Mouse (Mus musculus) bone marrow macrophage, adult 2 months (primary cell): ENCODE data around the gene Acap3. TPM values are rescaled to one million over a fixed set of nuclear protein-coding genes. Genes with fewer than 3 reads are reported as not detected.

Experiments used
- H3K27ac ChIP-seq: 2 replicates; pipeline ENCODE4 v1.5.1; 2012; ENCODE audit warnings: low read depth, low read length; ENCODE audit not compliant: insufficient read depth
- H3K4me1 ChIP-seq: 2 replicates; pipeline ENCODE4 v1.6.1; 2012; ENCODE audit warnings: low read length; ENCODE audit not compliant: control insufficient read depth, insufficient read depth
- H3K4me3 ChIP-seq: 2 replicates; pipeline ENCODE4 v1.5.1; 2012; ENCODE audit warnings: mild to moderate bottlenecking, low read length, moderate library complexity; ENCODE audit not compliant: insufficient read depth
- CTCF ChIP-seq: IDR thresholded peaks from 2 replicates; pipeline ENCODE4 v1.5.1; 2012; ENCODE audit warnings: low read depth, mild to moderate bottlenecking, low read length, moderate library complexity
- POLR2A ChIP-seq: IDR thresholded peaks from 2 replicates; pipeline ENCODE4 v1.6.1; 2012; ENCODE audit warnings: mild to moderate bottlenecking, low read depth, low read length, borderline replicate concordance
- polyA plus RNA-seq: library from polyadenylated mRNA; stranded (reverse); fragments of >200 nt; gene quantifications from 2 replicates; pipeline ENCODE4 v1.2.4, GENCODE M21; 2012; ENCODE audit not compliant: missing spikeins, insufficient read depth, insufficient read length

The Acap3 gene
- polyA plus RNA-seq, 1 experiment: 18.1 TPM

GRCm38 (mm10) chr4:155895216-155895615 lies 3.6 kb downstream of the Acap3 start:
- no peak overlapping the region for H3K27ac ChIP-seq
- no peak for TF ChIP-seq POLR2A
- no peak overlapping the region for H3K4me3 ChIP-seq
- peaks cover 30% of the 10 kb centered on the region for H3K4me1 ChIP-seq

GRCm38 (mm10) chr4:155895826-155896225 lies 4.2 kb downstream of the Acap3 start:
- Histone ChIP-seq H3K27ac (no peak overlapping the region), H3K4me3 (no peak overlapping the region), H3K4me1 (peaks cover 30% of the 10 kb centered on the region)
- TF ChIP-seq CTCF (no peak), POLR2A (no peak)

- Histone ChIP-seq H3K4me3 (no peak overlapping the region), H3K27ac (no peak overlapping the region), H3K4me1 (peaks cover 33% of the 10 kb centered on the region)
- TF ChIP-seq CTCF (no peak), POLR2A (no peak)
Observed at GRCm38 (mm10) chr4:155896461-155896860, 4.8 kb downstream of the Acap3 start.

GRCm38 (mm10) chr4:155898318-155898717 lies 6.7 kb downstream of the Acap3 start:
- peaks cover 30% of the 10 kb centered on the region for H3K4me1 ChIP-seq
- no peak overlapping the region for H3K27ac ChIP-seq
- TF ChIP-seq POLR2A: no peak
- no peak for TF ChIP-seq CTCF
- H3K4me3 ChIP-seq: no peak overlapping the region

- Histone ChIP-seq H3K27ac (no peak overlapping the region), H3K4me3 (no peak overlapping the region), H3K4me1 (peaks cover 21% of the 10 kb centered on the region)
- no peak for TF ChIP-seq POLR2A
- no peak for TF ChIP-seq CTCF
Observed at GRCm38 (mm10) chr4:155899355-155899754, 7.7 kb downstream of the Acap3 start.

DNA sequence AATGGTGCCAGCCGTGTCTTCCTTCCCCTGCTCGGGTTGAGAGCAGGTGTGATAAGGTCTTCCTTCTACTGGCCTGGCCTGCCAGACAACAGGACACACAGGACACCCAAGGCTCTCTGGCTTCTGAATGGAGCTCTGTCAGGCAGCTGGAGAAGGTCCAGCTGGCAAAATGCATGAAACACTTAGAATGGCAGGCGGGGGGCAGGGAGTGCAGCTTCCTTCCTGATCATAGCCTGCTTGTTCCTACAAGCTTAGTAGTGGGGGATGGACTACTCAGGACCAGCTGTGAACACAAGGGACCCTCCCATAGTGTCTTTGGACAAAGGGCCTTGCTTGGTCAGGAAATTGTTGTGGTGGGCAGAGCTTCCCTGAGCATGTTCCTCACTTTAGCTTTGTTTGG lies 9.6 kb downstream of the Acap3 start:
- Histone ChIP-seq H3K4me1 (peaks cover 3% of the 10 kb centered on the region; the same call in 1 of the 2 replicates), H3K4me3 (no peak overlapping the region), H3K27ac (no peak overlapping the region)
- TF ChIP-seq CTCF (no peak), POLR2A (no peak)

GRCm38 (mm10) chr4:155903246-155903645 lies 11.6 kb downstream of the Acap3 start:
- peaks cover 3% of the 10 kb centered on the region; the same call in 1 of the 2 replicates for H3K4me1 ChIP-seq
- H3K4me3 ChIP-seq: no peak overlapping the region
- TF ChIP-seq CTCF (no peak), POLR2A (no peak)
- no peak overlapping the region for H3K27ac ChIP-seq

DNA sequence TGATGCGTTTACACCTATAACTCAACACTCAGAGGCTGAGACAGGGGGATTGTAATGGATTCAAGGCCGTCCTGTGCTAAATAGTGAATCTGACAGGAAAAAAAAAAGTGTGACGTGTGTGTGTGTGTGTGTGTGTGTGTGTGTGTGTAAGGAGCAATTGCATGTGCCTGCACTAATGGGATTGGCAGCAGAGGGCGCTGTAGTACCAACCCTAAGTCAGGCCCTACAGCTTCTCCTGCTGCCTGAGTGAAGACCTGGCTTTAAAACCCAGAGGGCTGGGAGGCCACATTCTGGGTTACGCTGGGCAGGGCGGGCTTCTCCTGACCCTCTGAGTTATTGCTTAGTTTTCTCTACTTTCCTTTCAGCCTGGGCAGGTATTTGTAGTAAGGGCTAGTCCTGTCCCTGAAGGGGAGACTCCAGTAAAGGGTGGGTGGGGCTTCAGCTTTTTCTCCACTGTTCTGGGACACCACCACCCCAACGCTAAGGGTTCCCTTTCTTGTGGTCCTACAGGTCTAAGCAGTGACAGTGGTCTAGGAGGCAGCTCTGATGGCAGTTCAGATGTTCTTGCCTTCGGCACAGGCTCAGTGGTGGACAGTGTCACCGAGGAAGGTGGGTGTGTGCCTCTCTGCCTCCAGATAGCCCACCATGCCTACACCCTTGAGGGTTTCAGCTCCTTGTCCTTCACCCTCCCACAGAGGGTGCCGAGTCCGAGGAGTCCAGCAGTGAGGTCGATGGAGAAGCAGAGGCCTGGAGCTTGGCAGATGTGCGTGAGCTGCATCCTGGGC lies 12.9 kb downstream of the Acap3 start:
- Histone ChIP-seq H3K4me3 (no peak overlapping the region), H3K4me1 (peaks cover 3% of the 10 kb centered on the region; the same call in 1 of the 2 replicates), H3K27ac (no peak overlapping the region)
- TF ChIP-seq CTCF (no peak), POLR2A (no peak)

DNA sequence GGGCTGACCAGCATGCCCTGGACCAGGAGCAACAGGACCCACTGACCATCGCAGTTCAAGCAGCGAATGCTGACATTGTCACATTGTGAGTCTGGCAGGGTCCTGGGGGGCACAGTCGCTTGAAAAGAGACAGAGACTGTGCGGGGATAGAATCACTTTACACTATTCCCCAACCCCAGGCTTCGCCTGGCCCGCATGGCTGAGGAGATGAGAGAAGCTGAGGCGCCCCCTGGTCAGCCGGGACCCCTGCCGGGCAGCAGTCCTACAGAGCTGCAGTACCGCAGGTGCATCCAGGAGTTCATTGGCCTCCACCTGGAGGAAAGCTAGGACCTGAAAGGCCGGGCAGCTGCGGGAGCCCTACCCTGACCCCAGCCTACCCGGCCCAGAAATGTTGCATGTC lies 14.0 kb downstream of the Acap3 start:
- TF ChIP-seq CTCF: no peak
- no peak for TF ChIP-seq POLR2A
- Histone ChIP-seq H3K4me3 (no peak overlapping the region), H3K4me1 (peaks cover 3% of the 10 kb centered on the region; the same call in 1 of the 2 replicates), H3K27ac (no peak overlapping the region)

- H3K4me3 ChIP-seq: no peak overlapping the region
- H3K27ac ChIP-seq: no peak overlapping the region
- peaks cover under 1% of the 10 kb centered on the region; the same call in 1 of the 2 replicates for H3K4me1 ChIP-seq
- TF ChIP-seq POLR2A (no peak), CTCF (no peak)
Observed at GRCm38 (mm10) chr4:155906125-155906524, 14.5 kb downstream of the Acap3 start.

DNA sequence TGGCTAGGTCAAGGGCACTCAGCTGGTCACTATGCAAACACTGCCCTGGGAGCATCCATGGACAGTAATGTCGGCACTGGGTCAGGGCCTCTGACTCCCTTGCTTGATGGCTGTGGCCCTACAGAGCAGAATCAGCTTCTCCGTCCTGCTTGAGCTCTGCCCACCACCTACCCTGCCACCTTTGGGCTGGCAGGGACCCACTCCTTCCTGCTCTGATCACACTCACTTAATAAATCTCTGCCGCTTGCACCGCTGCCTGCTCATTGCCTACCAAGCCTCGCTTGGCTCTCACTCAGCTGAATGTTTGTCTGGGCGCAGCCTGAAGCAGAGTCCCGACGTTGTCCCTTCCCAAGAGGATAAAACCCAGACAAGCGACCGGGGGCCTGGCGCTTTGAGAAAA lies 15.4 kb downstream of the Acap3 start:
- no peak for TF ChIP-seq CTCF
- TF ChIP-seq POLR2A: no peak
- no peak overlapping the region for H3K27ac ChIP-seq
- no peak overlapping the region for H3K4me3 ChIP-seq
- H3K4me1 ChIP-seq: no peaks in the 10 kb centered on the region
